Mouse (Mus musculus) forebrain, embryonic 10.5 days (tissue): ENCODE data around the gene Dclk3. TPM values are rescaled to one million over a fixed set of nuclear protein-coding genes. Genes with fewer than 3 reads are reported as not detected.
A peak's percentile ranks its signal among the peaks of the same experiment; 100 is the strongest.

Source experiments
- DNase-seq: peaks from one replicate; pipeline ENCODE4 v3.0.0-alpha.2; 2017; ENCODE audit warnings: low spot score; ENCODE audit errors: extremely low spot score
- H3K27ac ChIP-seq: fragments of 300-500 bp; sonication (generic); 2 replicates; pipeline ENCODE4 v1.5.1; 2016; ENCODE audit warnings: mild to moderate bottlenecking
- H3K27me3 ChIP-seq: fragments of 300-500 bp; sonication (generic); 2 replicates; pipeline ENCODE4 v1.6.1; 2016; ENCODE audit warnings: mild to moderate bottlenecking; ENCODE audit not compliant: poor library complexity, severe bottlenecking
- H3K36me3 ChIP-seq: fragments of 300-500 bp; sonication (generic); replicated peaks from 2 replicates; pipeline ENCODE4 v1.6.1; 2016; ENCODE audit warnings: mild to moderate bottlenecking, moderate library complexity
- H3K4me1 ChIP-seq: fragments of 300-500 bp; sonication (generic); 2 replicates; pipeline ENCODE4 v1.6.1; 2016
- H3K4me3 ChIP-seq: fragments of 300-500 bp; sonication (generic); 2 replicates; pipeline ENCODE4 v1.5.1; 2016; ENCODE audit warnings: mild to moderate bottlenecking, moderate library complexity
- H3K9me3 ChIP-seq: fragments of 300-500 bp; sonication (generic); 2 replicates; pipeline ENCODE4 v1.6.1; 2016; ENCODE audit warnings: mild to moderate bottlenecking, moderate library complexity
- WGBS: fragments of 180-500 bp; shearing (Covaris S2); methylation state at CpG from one replicate; pipeline ENCODE4 v1.1.7; 2016; 5-methylcytosine and 5-hydroxymethylcytosine counted together
- polyA plus RNA-seq: library from polyadenylated mRNA; unstranded; fragments of >200 nt; fragmentation: Nextera tagmentation; extraction: Ambion mirVana; gene quantifications from 2 replicates; pipeline ENCODE4 v1.2.1, GENCODE M21; 2016

Gene Dclk3
- polyA plus RNA-seq, 1 experiment from 2014 or later = 0.14 TPM

- Histone ChIP-seq H3K4me3 (no peak overlapping the region), H3K27me3 (no peaks in the 10 kb centered on the region), H3K4me1 (no peaks in the 10 kb centered on the region), H3K36me3 (no peaks in the 10 kb centered on the region), H3K27ac (no peak overlapping the region), H3K9me3 (no peaks in the 10 kb centered on the region)
- WGBS = 89% methylated on average over 2 of the region's 2 CpGs
- no peak for DNase-seq
These were observed 10.1 kb downstream of the Dclk3 start for GRCm38 (mm10) chr9:111448976-111449375.

GRCm38 (mm10) chr9:111449880-111450279 lies 11.0 kb downstream of the Dclk3 start:
- H3K36me3 ChIP-seq = no peaks in the 10 kb centered on the region
- no peak for DNase-seq
- H3K27me3 ChIP-seq = no peaks in the 10 kb centered on the region
- 89% methylated on average over 5 of the region's 5 CpGs for WGBS
- H3K27ac ChIP-seq = no peak overlapping the region
- no peaks in the 10 kb centered on the region for H3K9me3 ChIP-seq
- no peaks in the 10 kb centered on the region for H3K4me1 ChIP-seq
- H3K4me3 ChIP-seq = no peak overlapping the region

- WGBS = 80% methylated on average over 12 of the region's 12 CpGs
- no peaks in the 10 kb centered on the region for H3K36me3 ChIP-seq
- no peak overlapping the region for H3K4me3 ChIP-seq
- no peak overlapping the region for H3K27ac ChIP-seq
- no peaks in the 10 kb centered on the region for H3K27me3 ChIP-seq
- no peak for DNase-seq
- H3K4me1 ChIP-seq = no peaks in the 10 kb centered on the region
- no peaks in the 10 kb centered on the region for H3K9me3 ChIP-seq
These were observed 12.0 kb downstream of the Dclk3 start for GRCm38 (mm10) chr9:111450853-111451404.

GRCm38 (mm10) chr9:111453895-111454294 lies 15.0 kb downstream of the Dclk3 start:
- H3K9me3 ChIP-seq = no peaks in the 10 kb centered on the region
- no peaks in the 10 kb centered on the region for H3K27me3 ChIP-seq
- DNase-seq = no peak
- no peaks in the 10 kb centered on the region for H3K4me1 ChIP-seq
- H3K4me3 ChIP-seq = no peak overlapping the region
- no peak overlapping the region for H3K27ac ChIP-seq
- no peaks in the 10 kb centered on the region for H3K36me3 ChIP-seq
- 86% methylated on average over 3 of the region's 3 CpGs for WGBS

GRCm38 (mm10) chr9:111457176-111457935 lies 18.5 kb downstream of the Dclk3 start:
- Histone ChIP-seq H3K27ac (no peak overlapping the region), H3K36me3 (no peaks in the 10 kb centered on the region), H3K27me3 (no peaks in the 10 kb centered on the region), H3K4me1 (peaks cover 11% of the 10 kb centered on the region), H3K9me3 (no peaks in the 10 kb centered on the region), H3K4me3 (no peak overlapping the region)
- WGBS = 88% methylated on average over 10 of the region's 10 CpGs
- DNase-seq = no peak

GRCm38 (mm10) chr9:111457936-111458310 lies 19.0 kb downstream of the Dclk3 start:
- H3K4me1 ChIP-seq = peaks cover 15% of the 10 kb centered on the region
- DNase-seq = no peak
- no peaks in the 10 kb centered on the region for H3K36me3 ChIP-seq
- H3K9me3 ChIP-seq = no peaks in the 10 kb centered on the region
- H3K4me3 ChIP-seq = no peak overlapping the region
- H3K27me3 ChIP-seq = no peaks in the 10 kb centered on the region
- 86% methylated on average over 4 of the region's 4 CpGs for WGBS
- H3K27ac ChIP-seq = no peak overlapping the region

GRCm38 (mm10) chr9:111459466-111459865 lies 20.6 kb downstream of the Dclk3 start:
- no peaks in the 10 kb centered on the region for H3K27me3 ChIP-seq
- no peak for DNase-seq
- H3K36me3 ChIP-seq = no peaks in the 10 kb centered on the region
- 82% methylated on average over 8 of the region's 8 CpGs for WGBS
- peak overlapping the region; percentile 77; the same call in 1 of the 2 replicates for H3K27ac ChIP-seq
- H3K9me3 ChIP-seq = no peaks in the 10 kb centered on the region
- H3K4me3 ChIP-seq = no peak overlapping the region
- H3K4me1 ChIP-seq = peaks cover 15% of the 10 kb centered on the region

GRCm38 (mm10) chr9:111460201-111460814 lies 21.4 kb downstream of the Dclk3 start:
- H3K27me3 ChIP-seq = no peaks in the 10 kb centered on the region
- DNase-seq = peak; percentile 28
- peaks cover 15% of the 10 kb centered on the region for H3K4me1 ChIP-seq
- 23% methylated on average over 6 of the region's 6 CpGs for WGBS
- no peak overlapping the region for H3K4me3 ChIP-seq
- H3K9me3 ChIP-seq = no peaks in the 10 kb centered on the region
- H3K27ac ChIP-seq = peak overlapping the region; percentile 77
- no peaks in the 10 kb centered on the region for H3K36me3 ChIP-seq

GRCm38 (mm10) chr9:111461415-111462103 lies 22.7 kb downstream of the Dclk3 start:
- H3K27me3 ChIP-seq = no peaks in the 10 kb centered on the region
- no peak overlapping the region for H3K4me3 ChIP-seq
- peaks cover 15% of the 10 kb centered on the region for H3K4me1 ChIP-seq
- 82% methylated on average over 10 of the region's 10 CpGs for WGBS
- no peaks in the 10 kb centered on the region for H3K36me3 ChIP-seq
- no peak for DNase-seq
- H3K9me3 ChIP-seq = no peaks in the 10 kb centered on the region
- no peak overlapping the region for H3K27ac ChIP-seq

GRCm38 (mm10) chr9:111465666-111466065 lies 26.8 kb downstream of the Dclk3 start:
- Histone ChIP-seq H3K4me3 (no peak overlapping the region), H3K27ac (no peak overlapping the region), H3K9me3 (no peaks in the 10 kb centered on the region), H3K4me1 (peaks cover 4% of the 10 kb centered on the region), H3K27me3 (no peaks in the 10 kb centered on the region), H3K36me3 (no peaks in the 10 kb centered on the region)
- no peak for DNase-seq
- WGBS = 92% methylated on average over 6 of the region's 6 CpGs

GRCm38 (mm10) chr9:111473686-111474457 lies 35.0 kb downstream of the Dclk3 start:
- H3K36me3 ChIP-seq = no peaks in the 10 kb centered on the region
- DNase-seq = no peak
- 83% methylated on average over 21 of the region's 21 CpGs for WGBS
- no peaks in the 10 kb centered on the region for H3K9me3 ChIP-seq
- H3K4me1 ChIP-seq = peaks cover 23% of the 10 kb centered on the region
- H3K27ac ChIP-seq = no peak overlapping the region
- no peaks in the 10 kb centered on the region for H3K27me3 ChIP-seq
- no peak overlapping the region for H3K4me3 ChIP-seq

GRCm38 (mm10) chr9:111474458-111474745 lies 35.5 kb downstream of the Dclk3 start:
- no peaks in the 10 kb centered on the region for H3K36me3 ChIP-seq
- H3K27me3 ChIP-seq = no peaks in the 10 kb centered on the region
- WGBS = 44% methylated on average over 3 of the region's 3 CpGs
- no peak for DNase-seq
- H3K9me3 ChIP-seq = no peaks in the 10 kb centered on the region
- peaks cover 23% of the 10 kb centered on the region for H3K4me1 ChIP-seq
- H3K4me3 ChIP-seq = no peak overlapping the region
- no peak overlapping the region for H3K27ac ChIP-seq
